Mouse (Mus musculus) liver, postnatal 0 days (tissue): Measurements from ENCODE around the gene Cdk14.

Experiments
- CTCF ChIP-seq: sonication (generic); IDR thresholded peaks from 2 replicates; pipeline ENCODE4 v1.5.1; 2016; ENCODE audit warnings: antibody characterized with exemption, low read depth
- EP300 ChIP-seq: IDR thresholded peaks from 2 replicates; pipeline ENCODE4 v1.6.1; 2016; ENCODE audit warnings: antibody characterized with exemption, low read depth, mild to moderate bottlenecking

GRCm38 (mm10) chr5:4761891-4762290, 658.2 kb downstream of the Cdk14 start:
- TF ChIP-seq EP300 (no peak), CTCF (no peak)
